Mouse (Mus musculus) megakaryocyte, embryonic 14.5 days (primary cell): ENCODE measurements around the gene Itpka.

Experiments
- FLI1 ChIP-seq: IDR thresholded peaks from 2 replicates; pipeline ENCODE4 v1.6.1; 2012; ENCODE audit warnings: low read length, inconsistent platforms, mixed read lengths
- GATA1 ChIP-seq: IDR thresholded peaks from 3 replicates; pipeline ENCODE4 v1.6.1; 2012; ENCODE audit warnings: mixed read lengths, low read length, inconsistent platforms, borderline replicate concordance

GRCm38 (mm10) chr2:119742461-119743175 is 481 bp downstream of the Itpka start:
- TF ChIP-seq GATA1 (no peak), FLI1 (no peak)
